Mouse (Mus musculus): ENCODE measurements around the gene Trem2.

DNA sequence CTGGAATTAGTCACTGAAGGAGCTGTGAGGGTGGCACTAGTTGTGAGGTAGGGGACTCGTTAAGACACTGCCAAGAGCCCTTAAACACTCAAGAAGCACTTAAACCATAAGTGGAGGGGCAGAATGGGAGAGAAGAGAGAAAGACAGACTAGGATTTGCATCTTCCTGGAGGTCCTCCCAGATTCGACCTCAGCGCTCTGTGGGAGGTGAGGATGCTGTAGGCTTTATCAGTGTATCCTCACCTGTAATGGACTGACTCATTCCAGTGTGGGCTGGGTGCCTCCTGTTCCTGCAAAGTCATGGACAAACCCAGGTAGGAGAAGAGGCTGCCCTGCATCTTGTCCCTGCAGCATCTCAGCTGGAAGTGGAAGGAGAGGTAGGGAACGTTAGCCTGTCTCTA is 633 bp downstream of the Trem2 start:
- TF ChIP-seq POLR2A (IDR thresholded peaks at IDR 0.05; ENCODE audit: insufficient read length, low read depth) (no peak), MAX (IDR thresholded peaks at IDR 0.05; ENCODE audit: low read depth) (no peak), E2F4 (IDR thresholded peaks at IDR 0.05; ENCODE audit: insufficient read depth) (no peak), USF1 (IDR thresholded peaks at IDR 0.05; ENCODE audit: low read depth) (no peak), CEBPB (IDR thresholded peaks at IDR 0.05; ENCODE audit: insufficient read depth, poor library complexity, severe bottlenecking) (no peak), TCF12 (IDR thresholded peaks at IDR 0.05; ENCODE audit: insufficient read depth, poor library complexity, severe bottlenecking) (no peak), MYOD1 (IDR thresholded peaks at IDR 0.05; ENCODE audit: control insufficient read depth in 1 of 3, insufficient read length in 2 of 3, low read depth in 2 of 3) (no peak)

Data from myocyte (in vitro differentiated cells).